Mouse (Mus musculus): Measurements from ENCODE around the gene Vnn3. TPM values are rescaled to one million over a fixed set of nuclear protein-coding genes. Genes with fewer than 3 reads are reported as not detected.
A peak's percentile ranks its signal among the peaks of the same experiment; 100 is the strongest.

Vnn3 gene
- polyA plus RNA-seq, 1 experiment from 2014 or later, result 0.31 TPM

GRCm38 (mm10) chr10:23864362-23865312, 13.4 kb downstream of the Vnn3 start:
- H3K27ac ChIP-seq (ENCODE audit: low read length), result no peak overlapping the region
- WGBS, result 66% methylated on average over 9 of the region's 9 CpGs
- 0 out of 2 replicates have a peak, but pooled peaks cover 5% of the 10 kb centered on the region for H3K9me3 ChIP-seq (replicated peaks; ENCODE audit: control insufficient read depth, low read length)
- H3K27me3 ChIP-seq (ENCODE audit: control insufficient read depth, insufficient read depth, low read length), result no peaks in the 10 kb centered on the region
- no peak overlapping the region for H3K4me2 ChIP-seq (ENCODE audit: low read depth, low read length)
- no peak overlapping the region for H3K9ac ChIP-seq (ENCODE audit: low read length)
- H3K36me3 ChIP-seq (ENCODE audit: control insufficient read depth, insufficient read depth, low read length), result no peaks in the 10 kb centered on the region
- no peaks in the 10 kb centered on the region for H3K4me1 ChIP-seq (ENCODE audit: control insufficient read depth, insufficient read depth, low read length)
- no peak for ATAC-seq (ENCODE audit: insufficient read depth, low FRiP score)
- no peak overlapping the region for H3K4me3 ChIP-seq (replicated peaks; ENCODE audit: low read length)

- 89% methylated on average over 6 of the region's 6 CpGs for WGBS
Measured at GRCm38 (mm10) chr10:23880695-23881094, 29.4 kb downstream of the Vnn3 start.

GRCm38 (mm10) chr10:23884910-23885309, 33.6 kb downstream of the Vnn3 start:
- Histone ChIP-seq H3K4me2 (ENCODE audit: low read depth, low read length) (no peak overlapping the region), H3K9ac (ENCODE audit: low read length) (no peak overlapping the region), H3K4me1 (ENCODE audit: control insufficient read depth, insufficient read depth, low read length) (no peaks in the 10 kb centered on the region), H3K4me3 (replicated peaks; ENCODE audit: low read length) (no peak overlapping the region), H3K27ac (ENCODE audit: low read length) (no peak overlapping the region), H3K36me3 (ENCODE audit: control insufficient read depth, insufficient read depth, low read length) (no peaks in the 10 kb centered on the region), H3K9me3 (replicated peaks; ENCODE audit: control insufficient read depth, low read length) (no peaks in the 10 kb centered on the region), H3K27me3 (ENCODE audit: control insufficient read depth, insufficient read depth, low read length) (no peaks in the 10 kb centered on the region)
- no peak for ATAC-seq (ENCODE audit: insufficient read depth, low FRiP score)
- WGBS, result 95% methylated on average over 1 of the region's 1 CpGs

More at GRCm38 (mm10) chr10:23880695-23881094, 29.4 kb downstream of the Vnn3 start:
- Histone ChIP-seq H3K9ac (ENCODE audit: low read length) (no peak overlapping the region), H3K4me3 (replicated peaks; ENCODE audit: low read length) (no peak overlapping the region), H3K36me3 (ENCODE audit: control insufficient read depth, insufficient read depth, low read length) (no peaks in the 10 kb centered on the region), H3K27me3 (ENCODE audit: control insufficient read depth, insufficient read depth, low read length) (no peaks in the 10 kb centered on the region), H3K27ac (ENCODE audit: low read length) (no peak overlapping the region), H3K9me3 (replicated peaks; ENCODE audit: control insufficient read depth, low read length) (no peaks in the 10 kb centered on the region), H3K4me2 (ENCODE audit: low read depth, low read length) (no peak overlapping the region), H3K4me1 (ENCODE audit: control insufficient read depth, insufficient read depth, low read length) (no peaks in the 10 kb centered on the region)
- no peak for ATAC-seq (ENCODE audit: insufficient read depth, low FRiP score)

- no peak for ATAC-seq (ENCODE audit: insufficient read depth, low FRiP score)
- Histone ChIP-seq H3K4me3 (replicated peaks; ENCODE audit: low read length) (no peak overlapping the region), H3K9ac (ENCODE audit: low read length) (no peak overlapping the region), H3K27ac (ENCODE audit: low read length) (no peak overlapping the region), H3K4me1 (ENCODE audit: control insufficient read depth, insufficient read depth, low read length) (no peaks in the 10 kb centered on the region), H3K9me3 (replicated peaks; ENCODE audit: control insufficient read depth, low read length) (no peaks in the 10 kb centered on the region), H3K27me3 (ENCODE audit: control insufficient read depth, insufficient read depth, low read length) (no peaks in the 10 kb centered on the region), H3K36me3 (ENCODE audit: control insufficient read depth, insufficient read depth, low read length) (no peaks in the 10 kb centered on the region), H3K4me2 (ENCODE audit: low read depth, low read length) (no peak overlapping the region)
- WGBS, result 78% methylated on average over 3 of the region's 3 CpGs
Measured at GRCm38 (mm10) chr10:23886060-23886459, 34.8 kb downstream of the Vnn3 start.

- Histone ChIP-seq H3K9ac (ENCODE audit: low read length) (no peak overlapping the region), H3K4me2 (ENCODE audit: low read depth, low read length) (no peak overlapping the region), H3K27me3 (ENCODE audit: control insufficient read depth, insufficient read depth, low read length) (no peaks in the 10 kb centered on the region), H3K9me3 (replicated peaks; ENCODE audit: control insufficient read depth, low read length) (no peaks in the 10 kb centered on the region), H3K27ac (ENCODE audit: low read length) (no peak overlapping the region), H3K36me3 (ENCODE audit: control insufficient read depth, insufficient read depth, low read length) (no peaks in the 10 kb centered on the region), H3K4me1 (ENCODE audit: control insufficient read depth, insufficient read depth, low read length) (0 out of 2 replicates have a peak, but pooled peaks cover 4% of the 10 kb centered on the region), H3K4me3 (replicated peaks; ENCODE audit: low read length) (no peak overlapping the region)
- ATAC-seq (ENCODE audit: insufficient read depth, low FRiP score), result no peak
- 88% methylated on average over 1 of the region's 1 CpGs for WGBS
Measured at GRCm38 (mm10) chr10:23892987-23893386, 41.7 kb downstream of the Vnn3 start.

GRCm38 (mm10) chr10:23894601-23895349, 43.5 kb downstream of the Vnn3 start, which contains the start of gene Vnn1:
Vnn1 (plus strand) TSS chr10:23894688.
- 20% methylated on average over 21 of the region's 21 CpGs for WGBS
- no peak for ATAC-seq (ENCODE audit: insufficient read depth, low FRiP score)
- Histone ChIP-seq H3K9me3 (replicated peaks; ENCODE audit: control insufficient read depth, low read length) (no peaks in the 10 kb centered on the region), H3K4me3 (replicated peaks; ENCODE audit: low read length) (peak within 1 kb of the TSS; percentile 32), H3K9ac (ENCODE audit: low read length) (peak within 1 kb of the TSS; percentile 32; the same call in 1 of the 2 replicates), H3K4me2 (ENCODE audit: low read depth, low read length) (peak within 1 kb of the TSS; percentile 50), H3K36me3 (ENCODE audit: control insufficient read depth, insufficient read depth, low read length) (no peaks in the 10 kb centered on the region), H3K4me1 (ENCODE audit: control insufficient read depth, insufficient read depth, low read length) (0 out of 2 replicates have a peak, but pooled peaks cover 4% of the 10 kb centered on the region), H3K27me3 (ENCODE audit: control insufficient read depth, insufficient read depth, low read length) (no peaks in the 10 kb centered on the region), H3K27ac (ENCODE audit: low read length) (no peak within 1 kb of the TSS)

DNA sequence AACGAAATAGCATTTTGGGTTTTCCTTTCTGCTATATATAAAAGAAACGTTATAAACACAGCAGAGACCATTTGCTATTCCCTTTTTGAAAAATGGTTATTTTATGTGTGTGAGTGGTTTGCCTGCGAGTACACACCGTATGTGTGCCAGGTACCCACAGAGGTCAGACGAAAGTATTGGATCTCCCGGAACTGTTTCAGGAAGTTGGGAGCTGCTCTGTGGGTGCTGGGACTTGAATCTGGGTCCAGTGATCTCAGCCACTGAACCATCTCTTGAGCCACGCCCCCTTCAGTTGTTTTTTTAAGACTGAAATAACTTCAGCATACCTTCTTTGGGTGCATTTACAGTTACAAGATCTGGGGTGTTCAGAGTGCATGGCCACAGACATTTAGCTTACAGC, 44.1 kb downstream of the Vnn3 start:
- Histone ChIP-seq H3K36me3 (ENCODE audit: control insufficient read depth, insufficient read depth, low read length) (no peaks in the 10 kb centered on the region), H3K4me2 (ENCODE audit: low read depth, low read length) (peak overlapping the region; percentile 50), H3K4me3 (replicated peaks; ENCODE audit: low read length) (no peak overlapping the region), H3K9me3 (replicated peaks; ENCODE audit: control insufficient read depth, low read length) (no peaks in the 10 kb centered on the region), H3K27me3 (ENCODE audit: control insufficient read depth, insufficient read depth, low read length) (no peaks in the 10 kb centered on the region), H3K4me1 (ENCODE audit: control insufficient read depth, insufficient read depth, low read length) (0 out of 2 replicates have a peak, but pooled peaks cover 4% of the 10 kb centered on the region), H3K9ac (ENCODE audit: low read length) (no peak overlapping the region), H3K27ac (ENCODE audit: low read length) (no peak overlapping the region)
- 60% methylated on average over 7 of the region's 7 CpGs for WGBS
- no peak for ATAC-seq (ENCODE audit: insufficient read depth, low FRiP score)

DNA sequence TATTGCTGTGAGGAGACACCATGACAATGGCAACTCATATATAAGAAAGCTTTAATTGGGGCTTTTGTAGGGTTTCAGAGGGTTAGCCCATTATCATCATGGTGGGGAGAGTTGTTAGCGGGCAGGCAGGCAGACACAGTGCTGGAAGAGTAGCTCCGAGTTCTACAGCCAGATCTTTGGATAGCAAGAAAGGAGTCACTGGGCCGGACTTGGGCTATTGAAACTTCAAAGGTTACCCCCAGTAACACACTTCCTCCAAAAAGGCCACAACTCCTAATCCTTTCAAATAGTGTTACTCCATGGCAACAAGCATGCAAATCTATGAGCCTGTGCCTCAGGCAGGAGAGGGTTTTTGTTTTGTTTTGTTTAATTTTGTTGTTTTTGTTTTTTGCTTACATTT, 49.9 kb downstream of the Vnn3 start:
- no peak for ATAC-seq (ENCODE audit: insufficient read depth, low FRiP score)
- H3K27ac ChIP-seq (ENCODE audit: low read length), result no peak overlapping the region
- no peaks in the 10 kb centered on the region for H3K27me3 ChIP-seq (ENCODE audit: control insufficient read depth, insufficient read depth, low read length)
- no peak overlapping the region for H3K9ac ChIP-seq (ENCODE audit: low read length)
- no peak overlapping the region for H3K4me3 ChIP-seq (replicated peaks; ENCODE audit: low read length)
- no peaks in the 10 kb centered on the region for H3K4me1 ChIP-seq (ENCODE audit: control insufficient read depth, insufficient read depth, low read length)
- 90% methylated on average over 3 of the region's 3 CpGs for WGBS
- no peaks in the 10 kb centered on the region for H3K36me3 ChIP-seq (ENCODE audit: control insufficient read depth, insufficient read depth, low read length)
- no peak overlapping the region for H3K4me2 ChIP-seq (ENCODE audit: low read depth, low read length)
- no peaks in the 10 kb centered on the region for H3K9me3 ChIP-seq (replicated peaks; ENCODE audit: control insufficient read depth, low read length)

GRCm38 (mm10) chr10:23905661-23906060, 54.4 kb downstream of the Vnn3 start:
- Histone ChIP-seq H3K9ac (ENCODE audit: low read length) (no peak overlapping the region), H3K27me3 (ENCODE audit: control insufficient read depth, insufficient read depth, low read length) (no peaks in the 10 kb centered on the region), H3K36me3 (ENCODE audit: control insufficient read depth, insufficient read depth, low read length) (no peaks in the 10 kb centered on the region), H3K27ac (ENCODE audit: low read length) (no peak overlapping the region), H3K4me1 (ENCODE audit: control insufficient read depth, insufficient read depth, low read length) (no peaks in the 10 kb centered on the region), H3K4me3 (replicated peaks; ENCODE audit: low read length) (no peak overlapping the region), H3K9me3 (replicated peaks; ENCODE audit: control insufficient read depth, low read length) (no peaks in the 10 kb centered on the region), H3K4me2 (ENCODE audit: low read depth, low read length) (no peak overlapping the region)
- 77% methylated on average over 1 of the region's 1 CpGs for WGBS
- no peak for ATAC-seq (ENCODE audit: insufficient read depth, low FRiP score)

All from stomach, embryonic 16.5 days (tissue).